Mouse (Mus musculus): ENCODE data around the gene Calm3. TPM values are rescaled to one million over a fixed set of nuclear protein-coding genes. Genes with fewer than 3 reads are reported as not detected.

Calm3 gene
- polyA plus RNA-seq, 1 experiment: 376 TPM

- Histone ChIP-seq H3K4me3 (replicated peaks; ENCODE audit: control insufficient read depth, low read depth, low read length) (peak overlapping the region; percentile 66), H3K4me1 (ENCODE audit: control insufficient read depth, insufficient read depth, low read length) (peaks cover 20% of the 10 kb centered on the region), H3K27ac (ENCODE audit: control insufficient read depth, insufficient read depth, low read depth, low read length, poor library complexity) (peak overlapping the region; percentile 92)
- TF ChIP-seq POLR2A (IDR thresholded peaks at IDR 0.05; ENCODE audit: borderline replicate concordance, control insufficient read depth, low read depth, low read length) (0 out of 2 replicates have a peak, but pooled peaks have one; percentile 8), CTCF (IDR thresholded peaks at IDR 0.05; ENCODE audit: control insufficient read depth, insufficient read depth, low read length) (no peak)
- 85% methylated on average over 41 of the region's 41 CpGs for WGBS
Observed at GRCm38 (mm10) chr7:16906889-16907559, 16.9 kb downstream of the Calm3 start.

- TF ChIP-seq CTCF (IDR thresholded peaks at IDR 0.05; ENCODE audit: control insufficient read depth, insufficient read depth, low read length) (no peak), POLR2A (IDR thresholded peaks at IDR 0.05; ENCODE audit: borderline replicate concordance, control insufficient read depth, low read depth, low read length) (no peak)
- Histone ChIP-seq H3K4me3 (replicated peaks; ENCODE audit: control insufficient read depth, low read depth, low read length) (peak within 1 kb of the TSS; percentile 66), H3K4me1 (ENCODE audit: control insufficient read depth, insufficient read depth, low read length) (peaks cover 20% of the 10 kb centered on the region), H3K27ac (ENCODE audit: control insufficient read depth, insufficient read depth, low read depth, low read length, poor library complexity) (peak within 1 kb of the TSS; percentile 92)
- WGBS: 10% methylated on average over 6 of the region's 6 CpGs
Observed at GRCm38 (mm10) chr7:16906281-16906680, 17.6 kb downstream of the Calm3 start, which contains the start of gene Ptgir. Ptgir (plus strand) TSS chr7:16906490.

GRCm38 (mm10) chr7:16905491-16906021 lies 18.4 kb downstream of the Calm3 start:
- Histone ChIP-seq H3K27ac (ENCODE audit: control insufficient read depth, insufficient read depth, low read depth, low read length, poor library complexity) (peak overlapping the region; percentile 62; the same call in 1 of the 2 replicates), H3K4me3 (replicated peaks; ENCODE audit: control insufficient read depth, low read depth, low read length) (no peak overlapping the region), H3K4me1 (ENCODE audit: control insufficient read depth, insufficient read depth, low read length) (peaks cover 20% of the 10 kb centered on the region)
- WGBS: 68% methylated on average over 9 of the region's 9 CpGs
- TF ChIP-seq CTCF (IDR thresholded peaks at IDR 0.05; ENCODE audit: control insufficient read depth, insufficient read depth, low read length): no peak
- no peak for TF ChIP-seq POLR2A (IDR thresholded peaks at IDR 0.05; ENCODE audit: borderline replicate concordance, control insufficient read depth, low read depth, low read length)

- TF ChIP-seq CTCF (IDR thresholded peaks at IDR 0.05; ENCODE audit: control insufficient read depth, insufficient read depth, low read length) (no peak), POLR2A (IDR thresholded peaks at IDR 0.05; ENCODE audit: borderline replicate concordance, control insufficient read depth, low read depth, low read length) (no peak)
- Histone ChIP-seq H3K4me1 (ENCODE audit: control insufficient read depth, insufficient read depth, low read length) (peaks cover 18% of the 10 kb centered on the region), H3K4me3 (replicated peaks; ENCODE audit: control insufficient read depth, low read depth, low read length) (no peak overlapping the region), H3K27ac (ENCODE audit: control insufficient read depth, insufficient read depth, low read depth, low read length, poor library complexity) (no peak overlapping the region)
- 33% methylated on average over 10 of the region's 10 CpGs for WGBS
Observed at GRCm38 (mm10) chr7:16904120-16904675, 19.7 kb downstream of the Calm3 start.

GRCm38 (mm10) chr7:16903439-16903955 lies 20.4 kb downstream of the Calm3 start:
- 14% methylated on average over 2 of the region's 2 CpGs for WGBS
- no peak overlapping the region; the same call in 1 of the 2 replicates for H3K27ac ChIP-seq (ENCODE audit: control insufficient read depth, insufficient read depth, low read depth, low read length, poor library complexity)
- H3K4me3 ChIP-seq (replicated peaks; ENCODE audit: control insufficient read depth, low read depth, low read length): no peak overlapping the region
- TF ChIP-seq CTCF (IDR thresholded peaks at IDR 0.05; ENCODE audit: control insufficient read depth, insufficient read depth, low read length) (no peak), POLR2A (IDR thresholded peaks at IDR 0.05; ENCODE audit: borderline replicate concordance, control insufficient read depth, low read depth, low read length) (no peak)
- peaks cover 18% of the 10 kb centered on the region for H3K4me1 ChIP-seq (ENCODE audit: control insufficient read depth, insufficient read depth, low read length)

- no peak overlapping the region for H3K27ac ChIP-seq (ENCODE audit: control insufficient read depth, insufficient read depth, low read depth, low read length, poor library complexity)
- 48% methylated on average over 5 of the region's 5 CpGs for WGBS
- no peak for TF ChIP-seq POLR2A (IDR thresholded peaks at IDR 0.05; ENCODE audit: borderline replicate concordance, control insufficient read depth, low read depth, low read length)
- TF ChIP-seq CTCF (IDR thresholded peaks at IDR 0.05; ENCODE audit: control insufficient read depth, insufficient read depth, low read length): no peak
- H3K4me3 ChIP-seq (replicated peaks; ENCODE audit: control insufficient read depth, low read depth, low read length): no peak overlapping the region
- H3K4me1 ChIP-seq (ENCODE audit: control insufficient read depth, insufficient read depth, low read length): peaks cover 8% of the 10 kb centered on the region
Observed at GRCm38 (mm10) chr7:16900526-16900925, 23.4 kb downstream of the Calm3 start.

GRCm38 (mm10) chr7:16895511-16895910 lies 28.4 kb downstream of the Calm3 start:
- no peak for TF ChIP-seq POLR2A (IDR thresholded peaks at IDR 0.05; ENCODE audit: borderline replicate concordance, control insufficient read depth, low read depth, low read length)
- TF ChIP-seq CTCF (IDR thresholded peaks at IDR 0.05; ENCODE audit: control insufficient read depth, insufficient read depth, low read length): no peak
- 44% methylated on average over 10 of the region's 10 CpGs for WGBS
- no peak overlapping the region for H3K27ac ChIP-seq (ENCODE audit: control insufficient read depth, insufficient read depth, low read depth, low read length, poor library complexity)
- H3K4me1 ChIP-seq (ENCODE audit: control insufficient read depth, insufficient read depth, low read length): peaks cover 2% of the 10 kb centered on the region
- H3K4me3 ChIP-seq (replicated peaks; ENCODE audit: control insufficient read depth, low read depth, low read length): no peak overlapping the region

GRCm38 (mm10) chr7:16895000-16895399 lies 28.9 kb downstream of the Calm3 start:
- WGBS: 1% methylated on average over 24 of the region's 24 CpGs
- H3K4me1 ChIP-seq (ENCODE audit: control insufficient read depth, insufficient read depth, low read length): peaks cover 2% of the 10 kb centered on the region
- H3K27ac ChIP-seq (ENCODE audit: control insufficient read depth, insufficient read depth, low read depth, low read length, poor library complexity): no peak overlapping the region
- no peak for TF ChIP-seq POLR2A (IDR thresholded peaks at IDR 0.05; ENCODE audit: borderline replicate concordance, control insufficient read depth, low read depth, low read length)
- peak; percentile 94 for TF ChIP-seq CTCF (IDR thresholded peaks at IDR 0.05; ENCODE audit: control insufficient read depth, insufficient read depth, low read length)
- H3K4me3 ChIP-seq (replicated peaks; ENCODE audit: control insufficient read depth, low read depth, low read length): no peak overlapping the region
